ENCODE assay signal across 7 mouse cellular contexts in genomic region chr10:81496969-81497368, GRCm38 (mm10). TPM values are rescaled to one million over a fixed set of nuclear protein-coding genes. Genes with fewer than 3 reads are reported as not detected.
DNase-seq lines count a peak whose midpoint lies in the region; ATAC-seq and TF ChIP-seq lines count a peak whose summit lies in the region.

No protein-coding gene starts in this region.

- peak overlapping the region; percentile 73 for H3K4me3 ChIP-seq in left cerebral cortex, adult 2 months
- peak overlapping the region; percentile 74 for H3K4me3 ChIP-seq in embryonic facial prominence, embryonic 15.5 days (replicated peaks)
- peak overlapping the region; percentile 80 for H3K4me3 ChIP-seq in intestine, embryonic 14.5 days (ENCODE audit: low read depth, low read length)
- peak overlapping the region; percentile 72 for H3K4me3 ChIP-seq in neural tube, embryonic 12.5 days

- H3K9me3 ChIP-seq in embryonic facial prominence, embryonic 15.5 days (replicated peaks): no peaks in the 10 kb centered on the region
- H3K9me3 ChIP-seq in intestine, embryonic 14.5 days (ENCODE audit: control insufficient read depth, low read length): no peaks in the 10 kb centered on the region
- H3K9me3 ChIP-seq in neural tube, embryonic 12.5 days: no peaks in the 10 kb centered on the region

- H3K9ac ChIP-seq in embryonic facial prominence, embryonic 15.5 days: peak overlapping the region; percentile 37; the same call in 1 of the 2 replicates
- peak overlapping the region; percentile 82 for H3K9ac ChIP-seq in intestine, embryonic 14.5 days (ENCODE audit: low read length)
- peak overlapping the region; percentile 30; the same call in 1 of the 2 replicates for H3K9ac ChIP-seq in neural tube, embryonic 12.5 days

- peaks cover 18% of the 10 kb centered on the region for H3K36me3 ChIP-seq in embryonic facial prominence, embryonic 15.5 days
- peaks cover 13% of the 10 kb centered on the region for H3K36me3 ChIP-seq in intestine, embryonic 14.5 days (ENCODE audit: control insufficient read depth, insufficient read depth, low read length)
- peaks cover 16% of the 10 kb centered on the region for H3K36me3 ChIP-seq in neural tube, embryonic 12.5 days

- intact Hi-C loops in left cerebral cortex, adult 2 months (cut with DNase I): loop anchor here (2.0 kb wide), 1 partner anchor 42 kb away; no protein-coding TSS in a partner anchor

- 30% methylated on average over 4 of the region's 4 CpGs for whole genome bisulfite sequencing in embryonic facial prominence, embryonic 15.5 days
- WGBS in intestine, embryonic 14.5 days: 38% methylated on average over 4 of the region's 4 CpGs
- 35% methylated on average over 4 of the region's 4 CpGs for WGBS in neural tube, embryonic 12.5 days

- H3K27me3 ChIP-seq in embryonic facial prominence, embryonic 15.5 days: no peaks in the 10 kb centered on the region
- H3K27me3 ChIP-seq in intestine, embryonic 14.5 days (replicated peaks; ENCODE audit: control insufficient read depth, insufficient read depth, low read length): no peaks in the 10 kb centered on the region
- no peaks in the 10 kb centered on the region for H3K27me3 ChIP-seq in neural tube, embryonic 12.5 days (replicated peaks)

- H3K4me1 ChIP-seq in embryonic facial prominence, embryonic 15.5 days: peaks cover 25% of the 10 kb centered on the region
- peaks cover 18% of the 10 kb centered on the region for H3K4me1 ChIP-seq in intestine, embryonic 14.5 days (replicated peaks; ENCODE audit: control insufficient read depth, insufficient read depth, low read length)
- H3K4me1 ChIP-seq in neural tube, embryonic 12.5 days: peaks cover 19% of the 10 kb centered on the region

- TF ChIP-seq CTCF in left cerebral cortex, adult 2 months (IDR thresholded peaks at IDR 0.05): no peak

- no peak for ATAC-seq in embryonic facial prominence, embryonic 15.5 days (ENCODE audit: insufficient number of reproducible peaks, low FRiP score, low TSS enrichment, low read depth)
- ATAC-seq in intestine, embryonic 14.5 days (replicated peaks; ENCODE audit: low FRiP score, low TSS enrichment, low read depth): no peak; the same call in 1 of the 2 replicates
- ATAC-seq in neural tube, embryonic 12.5 days (ENCODE audit: low FRiP score, low read depth): 0 out of 2 replicates have a peak, but pooled peaks have one; percentile 0

- DNase-seq in left cerebral cortex, adult 2 months (ENCODE audit: extremely low spot score in 1 of 2, low spot score in 2 of 2): no peak
- no peak for DNase-seq in left cerebral cortex, adult 9 months (ENCODE audit: low spot score in 2 of 2)
- DNase-seq in intestine, embryonic 14.5 days (ENCODE audit: low spot score): no peak
- no peak for DNase-seq in layer of hippocampus, postnatal 36 days
- DNase-seq in adipocyte (ENCODE audit: low spot score): no peak

- peak overlapping the region; percentile 41 for H3K4me2 ChIP-seq in embryonic facial prominence, embryonic 15.5 days (replicated peaks)
- peak overlapping the region; percentile 55 for H3K4me2 ChIP-seq in intestine, embryonic 14.5 days (ENCODE audit: low read length)
- H3K4me2 ChIP-seq in neural tube, embryonic 12.5 days (replicated peaks): peak overlapping the region; percentile 97

- peak overlapping the region; percentile 96 for H3K27ac ChIP-seq in left cerebral cortex, adult 2 months
- peak overlapping the region; percentile 81; the same call in 1 of the 2 replicates for H3K27ac ChIP-seq in embryonic facial prominence, embryonic 15.5 days (replicated peaks)
- H3K27ac ChIP-seq in intestine, embryonic 14.5 days (ENCODE audit: low read depth): no peak overlapping the region
- H3K27ac ChIP-seq in neural tube, embryonic 12.5 days: no peak overlapping the region

RNA-seq across cellular contexts. Expression of gene Ncln, which starts 0.8 kb away (rescaled TPM):
- total RNA-seq in left cerebral cortex, adult 2 months (2021): 10 to 100 TPM; 78.3 to 80.8 TPM
- polyA plus RNA-seq in embryonic facial prominence, embryonic 15.5 days (2015; fragmentation: Nextera tagmentation; extraction: Ambion mirVana): 81.9 and 89.1 TPM in 2 replicates
- polyA plus RNA-seq in intestine, embryonic 14.5 days (2014; fragmentation: Nextera tagmentation; extraction: Ambion mirVana): 82.4 and 99.0 TPM in 2 replicates
- polyA plus RNA-seq in neural tube, embryonic 12.5 days (2016; fragmentation: Nextera tagmentation; extraction: Ambion mirVana): 73.2 and 78.4 TPM in 2 replicates
- total RNA-seq in layer of hippocampus, postnatal 36 days (2021): 10 to 100 TPM; 77.1 to 90.0 TPM

RNA-seq across cellular contexts. Expression of gene S1pr4, which starts 3.0 kb away (rescaled TPM):
- total RNA-seq in left cerebral cortex, adult 2 months (2021): under 1 TPM; 0.56 to 0.70 TPM
- 0.77 and 1.1 TPM in 2 replicates for polyA plus RNA-seq in embryonic facial prominence, embryonic 15.5 days (2015; fragmentation: Nextera tagmentation; extraction: Ambion mirVana)
- polyA plus RNA-seq in intestine, embryonic 14.5 days (2014; fragmentation: Nextera tagmentation; extraction: Ambion mirVana): 0.53 and 0.65 TPM in 2 replicates
- 0.51 and 0.56 TPM in 2 replicates for polyA plus RNA-seq in neural tube, embryonic 12.5 days (2016; fragmentation: Nextera tagmentation; extraction: Ambion mirVana)
- total RNA-seq in layer of hippocampus, postnatal 36 days (2021): under 1 TPM; 0.40 to 0.65 TPM

RNA-seq across cellular contexts. Expression of gene Celf5, which starts 14.5 kb away (rescaled TPM):
- 100 to 1,000 TPM; 284 to 288 TPM for total RNA-seq in left cerebral cortex, adult 2 months (2021)
- 1.4 and 1.6 TPM in 2 replicates for polyA plus RNA-seq in embryonic facial prominence, embryonic 15.5 days (2015; fragmentation: Nextera tagmentation; extraction: Ambion mirVana)
- 1.3 and 1.8 TPM in 2 replicates for polyA plus RNA-seq in intestine, embryonic 14.5 days (2014; fragmentation: Nextera tagmentation; extraction: Ambion mirVana)
- polyA plus RNA-seq in neural tube, embryonic 12.5 days (2016; fragmentation: Nextera tagmentation; extraction: Ambion mirVana): 32.3 and 33.0 TPM in 2 replicates
- 100 to 1,000 TPM; 273 to 281 TPM for total RNA-seq in layer of hippocampus, postnatal 36 days (2021)

RNA-seq across cellular contexts. Expression of gene Gna15, which starts 27.1 kb away (rescaled TPM):
- total RNA-seq in left cerebral cortex, adult 2 months (2021): 1 to 10 TPM; 1.3 to 2.8 TPM
- polyA plus RNA-seq in embryonic facial prominence, embryonic 15.5 days (2015; fragmentation: Nextera tagmentation; extraction: Ambion mirVana): 4.9 and 6.4 TPM in 2 replicates
- 0.73 and 0.84 TPM in 2 replicates for polyA plus RNA-seq in intestine, embryonic 14.5 days (2014; fragmentation: Nextera tagmentation; extraction: Ambion mirVana)
- 0.81 and 1.2 TPM in 2 replicates for polyA plus RNA-seq in neural tube, embryonic 12.5 days (2016; fragmentation: Nextera tagmentation; extraction: Ambion mirVana)
- total RNA-seq in layer of hippocampus, postnatal 36 days (2021): 1 to 10 TPM; 3.0 to 3.4 TPM

RNA-seq across cellular contexts. Expression of gene Nfic, which starts 41.5 kb away (rescaled TPM):
- 10 to 100 TPM; 93.4 to 94.9 TPM for total RNA-seq in left cerebral cortex, adult 2 months (2021)
- polyA plus RNA-seq in embryonic facial prominence, embryonic 15.5 days (2015; fragmentation: Nextera tagmentation; extraction: Ambion mirVana): 138 and 139 TPM in 2 replicates
- polyA plus RNA-seq in intestine, embryonic 14.5 days (2014; fragmentation: Nextera tagmentation; extraction: Ambion mirVana): 52.4 and 57.2 TPM in 2 replicates
- 21.7 and 22.2 TPM in 2 replicates for polyA plus RNA-seq in neural tube, embryonic 12.5 days (2016; fragmentation: Nextera tagmentation; extraction: Ambion mirVana)
- total RNA-seq in layer of hippocampus, postnatal 36 days (2021): 10 to 100 TPM; 55.3 to 55.8 TPM

Comparison
In these comparisons a context has a peak if more than half of its experiments do, and no peak if none do; other contexts are left out.
1. H3K27ac ChIP-seq: peak in left cerebral cortex, adult 2 months (single experiment) and embryonic facial prominence, embryonic 15.5 days (single experiment); none in intestine, embryonic 14.5 days (single experiment) and neural tube, embryonic 12.5 days (single experiment).
2. H3K4me2 ChIP-seq: peak in every context shown above with its lines; median percentile 97 in neural tube, embryonic 12.5 days; 55 in intestine, embryonic 14.5 days; 41 in embryonic facial prominence, embryonic 15.5 days.
3. H3K9ac ChIP-seq: peak in every context shown above with its lines; median percentile 82 in intestine, embryonic 14.5 days; 37 in embryonic facial prominence, embryonic 15.5 days; 30 in neural tube, embryonic 12.5 days.
4. RNA of gene Celf5, which starts 14.5 kb away (polyA plus RNA-seq): 32.3 to 33.0 TPM in neural tube, embryonic 12.5 days; 1.4 to 1.6 TPM in embryonic facial prominence, embryonic 15.5 days and 1.3 to 1.8 TPM in intestine, embryonic 14.5 days; every median in the first group is over 10 times any median in the second.
5. Peak in every context shown above with its lines, with median percentiles within 50 percentile points of each other: H3K4me3 ChIP-seq.